Mouse (Mus musculus): ENCODE measurements at regions not wholly inside any gene's neighbourhood (a gene's known extent, or its start where the extent isn't known, plus 50 kb on each side); places are given as distances from the start of the nearest gene placed in this dataset.

DNA sequence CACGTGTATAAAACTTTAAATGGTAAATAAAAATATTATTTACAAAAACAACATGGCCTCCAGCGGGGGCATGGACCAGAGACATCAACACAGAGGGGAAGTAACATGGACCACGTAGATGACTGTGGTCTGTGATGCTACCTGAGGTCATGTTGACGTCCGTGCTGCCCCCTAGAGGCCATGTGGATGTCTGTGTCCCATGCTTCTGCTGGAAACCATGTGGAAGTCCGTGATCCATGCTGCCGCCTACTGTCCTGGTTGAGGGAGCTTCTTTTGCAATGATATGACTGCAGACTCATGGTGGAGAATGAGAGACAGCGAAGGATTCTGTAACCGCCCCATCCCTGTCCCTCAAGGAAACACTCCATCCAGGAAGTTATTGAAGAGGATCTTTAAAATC is 108.5 kb upstream of the Qrfpr start:
- H3K27ac ChIP-seq (replicated peaks; ENCODE audit: insufficient read depth, low read depth, low read length) = no peak overlapping the region
- no peaks in the 10 kb centered on the region for H3K27me3 ChIP-seq (ENCODE audit: control insufficient read depth, insufficient read depth, low read length)
- WGBS = 28% methylated on average over 9 of the region's 9 CpGs
- no peaks in the 10 kb centered on the region for H3K36me3 ChIP-seq (ENCODE audit: control insufficient read depth, insufficient read depth, low read length)
- no peaks in the 10 kb centered on the region for H3K4me1 ChIP-seq (ENCODE audit: control insufficient read depth, insufficient read depth, low read length)
- H3K79me2 ChIP-seq (ENCODE audit: control insufficient read depth, insufficient read depth, low read length) = no peaks in the 10 kb centered on the region
- no peak overlapping the region for H3K4me3 ChIP-seq (ENCODE audit: insufficient read depth, low read depth, low read length)
- peak; percentile 42 for DNase-seq (ENCODE audit: extremely low read depth, low read depth, low spot score)
- no peak overlapping the region for H3K9ac ChIP-seq (ENCODE audit: low read depth, low read length)
- TF ChIP-seq POLR2A (IDR thresholded peaks at IDR 0.05; ENCODE audit: extremely low read depth, insufficient read depth, low read length) (no peak), CTCF (IDR thresholded peaks at IDR 0.05; ENCODE audit: low read depth, low read length) (peak; percentile 85)

- TF ChIP-seq POLR2A (IDR thresholded peaks at IDR 0.05; ENCODE audit: extremely low read depth, insufficient read depth, low read length) (no peak), CTCF (IDR thresholded peaks at IDR 0.05; ENCODE audit: low read depth, low read length) (no peak)
- WGBS = 80% methylated on average over 7 of the region's 7 CpGs
- DNase-seq (ENCODE audit: extremely low read depth, low read depth, low spot score) = no peak
- H3K9ac ChIP-seq (ENCODE audit: low read depth, low read length) = no peak overlapping the region
- H3K27me3 ChIP-seq (ENCODE audit: control insufficient read depth, insufficient read depth, low read length) = no peaks in the 10 kb centered on the region
- H3K4me1 ChIP-seq (ENCODE audit: control insufficient read depth, insufficient read depth, low read length) = no peaks in the 10 kb centered on the region
- H3K36me3 ChIP-seq (ENCODE audit: control insufficient read depth, insufficient read depth, low read length) = no peaks in the 10 kb centered on the region
- no peak overlapping the region for H3K4me3 ChIP-seq (ENCODE audit: insufficient read depth, low read depth, low read length)
- H3K27ac ChIP-seq (replicated peaks; ENCODE audit: insufficient read depth, low read depth, low read length) = no peak overlapping the region
- H3K79me2 ChIP-seq (ENCODE audit: control insufficient read depth, insufficient read depth, low read length) = no peaks in the 10 kb centered on the region
Measured at GRCm38 (mm10) chr3:36329631-36330030, 107.5 kb upstream of the Qrfpr start.

DNA sequence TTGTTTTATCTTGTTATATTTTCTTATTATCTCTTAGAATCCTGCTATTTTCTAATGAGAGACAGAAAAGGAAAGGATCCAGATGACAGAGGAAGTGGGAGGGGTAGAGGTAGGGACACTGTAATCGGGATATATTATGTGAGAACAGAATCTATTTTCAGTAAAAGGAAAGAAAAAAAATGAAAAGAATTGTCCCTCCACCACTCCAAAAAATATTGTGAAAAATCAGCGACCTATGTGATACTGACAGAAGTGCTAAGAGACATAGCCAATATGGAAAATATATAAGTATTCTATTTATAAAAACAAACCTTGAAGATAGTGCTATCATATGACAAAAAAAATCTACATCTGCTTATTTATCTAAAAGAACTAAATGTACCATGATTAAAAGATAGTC is 106.8 kb upstream of the Qrfpr start:
- no peaks in the 10 kb centered on the region for H3K27me3 ChIP-seq (ENCODE audit: control insufficient read depth, insufficient read depth, low read length)
- WGBS = 72% methylated on average over 2 of the region's 2 CpGs
- no peaks in the 10 kb centered on the region for H3K79me2 ChIP-seq (ENCODE audit: control insufficient read depth, insufficient read depth, low read length)
- DNase-seq (ENCODE audit: extremely low read depth, low read depth, low spot score) = no peak
- no peak overlapping the region for H3K27ac ChIP-seq (replicated peaks; ENCODE audit: insufficient read depth, low read depth, low read length)
- no peak overlapping the region for H3K9ac ChIP-seq (ENCODE audit: low read depth, low read length)
- TF ChIP-seq POLR2A (IDR thresholded peaks at IDR 0.05; ENCODE audit: extremely low read depth, insufficient read depth, low read length) (no peak), CTCF (IDR thresholded peaks at IDR 0.05; ENCODE audit: low read depth, low read length) (no peak)
- H3K4me3 ChIP-seq (ENCODE audit: insufficient read depth, low read depth, low read length) = no peak overlapping the region
- no peaks in the 10 kb centered on the region for H3K4me1 ChIP-seq (ENCODE audit: control insufficient read depth, insufficient read depth, low read length)
- H3K36me3 ChIP-seq (ENCODE audit: control insufficient read depth, insufficient read depth, low read length) = no peaks in the 10 kb centered on the region

DNA sequence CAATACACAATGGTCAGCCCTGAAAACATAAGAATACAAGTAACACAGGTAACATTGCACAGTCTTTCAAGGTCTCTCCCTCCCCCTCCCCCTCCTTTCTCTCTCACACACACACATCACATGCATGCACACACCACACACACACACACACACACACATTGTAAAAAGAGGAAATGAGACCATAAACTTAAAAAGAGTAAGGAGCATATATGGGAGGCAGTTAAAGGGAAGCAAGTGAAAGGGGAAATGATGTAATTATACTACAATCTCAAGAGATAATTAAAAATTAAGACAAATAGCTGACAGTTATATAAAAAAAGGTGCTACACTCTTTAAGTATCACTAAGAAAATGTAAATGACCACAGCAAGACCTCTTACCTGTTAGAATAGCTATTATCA is 96.5 kb upstream of the Qrfpr start:
- no peak for DNase-seq (ENCODE audit: extremely low read depth, low read depth, low spot score)
- H3K9ac ChIP-seq (ENCODE audit: low read depth, low read length) = no peak overlapping the region
- no peaks in the 10 kb centered on the region for H3K79me2 ChIP-seq (ENCODE audit: control insufficient read depth, insufficient read depth, low read length)
- H3K4me3 ChIP-seq (ENCODE audit: insufficient read depth, low read depth, low read length) = no peak overlapping the region
- no peaks in the 10 kb centered on the region for H3K36me3 ChIP-seq (ENCODE audit: control insufficient read depth, insufficient read depth, low read length)
- no peak overlapping the region for H3K27ac ChIP-seq (replicated peaks; ENCODE audit: insufficient read depth, low read depth, low read length)
- no peaks in the 10 kb centered on the region for H3K4me1 ChIP-seq (ENCODE audit: control insufficient read depth, insufficient read depth, low read length)
- TF ChIP-seq POLR2A (IDR thresholded peaks at IDR 0.05; ENCODE audit: extremely low read depth, insufficient read depth, low read length) (no peak), CTCF (IDR thresholded peaks at IDR 0.05; ENCODE audit: low read depth, low read length) (no peak)
- H3K27me3 ChIP-seq (ENCODE audit: control insufficient read depth, insufficient read depth, low read length) = no peaks in the 10 kb centered on the region

DNA sequence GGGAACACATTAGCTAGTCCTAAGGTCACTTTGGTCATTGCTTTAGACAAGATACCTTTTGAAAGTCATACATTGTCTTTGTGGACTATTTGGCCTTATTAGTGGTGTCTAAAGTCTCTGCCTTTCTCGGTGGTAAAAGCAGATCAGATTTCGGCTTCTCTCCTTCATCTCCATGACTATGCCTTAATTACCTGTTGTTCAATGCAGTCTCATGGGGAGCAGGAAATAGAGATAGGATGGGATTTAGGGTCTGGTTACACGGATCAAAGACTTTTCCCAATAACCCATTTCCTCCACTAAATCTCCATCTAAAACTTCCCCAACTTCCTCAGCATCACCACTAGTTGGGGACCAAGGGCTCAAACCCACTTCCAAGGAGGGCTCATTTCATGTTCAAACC is 89.2 kb upstream of the Qrfpr start:
- Histone ChIP-seq H3K27me3 (ENCODE audit: control insufficient read depth, insufficient read depth, low read length) (no peaks in the 10 kb centered on the region), H3K4me3 (ENCODE audit: insufficient read depth, low read depth, low read length) (no peak overlapping the region), H3K27ac (replicated peaks; ENCODE audit: insufficient read depth, low read depth, low read length) (no peak overlapping the region), H3K4me1 (ENCODE audit: control insufficient read depth, insufficient read depth, low read length) (no peaks in the 10 kb centered on the region), H3K36me3 (ENCODE audit: control insufficient read depth, insufficient read depth, low read length) (no peaks in the 10 kb centered on the region), H3K9ac (ENCODE audit: low read depth, low read length) (no peak overlapping the region), H3K79me2 (ENCODE audit: control insufficient read depth, insufficient read depth, low read length) (no peaks in the 10 kb centered on the region)
- TF ChIP-seq POLR2A (IDR thresholded peaks at IDR 0.05; ENCODE audit: extremely low read depth, insufficient read depth, low read length) (no peak), CTCF (IDR thresholded peaks at IDR 0.05; ENCODE audit: low read depth, low read length) (no peak)
- DNase-seq (ENCODE audit: extremely low read depth, low read depth, low spot score) = no peak
- WGBS = 32% methylated on average over 3 of the region's 3 CpGs

DNA sequence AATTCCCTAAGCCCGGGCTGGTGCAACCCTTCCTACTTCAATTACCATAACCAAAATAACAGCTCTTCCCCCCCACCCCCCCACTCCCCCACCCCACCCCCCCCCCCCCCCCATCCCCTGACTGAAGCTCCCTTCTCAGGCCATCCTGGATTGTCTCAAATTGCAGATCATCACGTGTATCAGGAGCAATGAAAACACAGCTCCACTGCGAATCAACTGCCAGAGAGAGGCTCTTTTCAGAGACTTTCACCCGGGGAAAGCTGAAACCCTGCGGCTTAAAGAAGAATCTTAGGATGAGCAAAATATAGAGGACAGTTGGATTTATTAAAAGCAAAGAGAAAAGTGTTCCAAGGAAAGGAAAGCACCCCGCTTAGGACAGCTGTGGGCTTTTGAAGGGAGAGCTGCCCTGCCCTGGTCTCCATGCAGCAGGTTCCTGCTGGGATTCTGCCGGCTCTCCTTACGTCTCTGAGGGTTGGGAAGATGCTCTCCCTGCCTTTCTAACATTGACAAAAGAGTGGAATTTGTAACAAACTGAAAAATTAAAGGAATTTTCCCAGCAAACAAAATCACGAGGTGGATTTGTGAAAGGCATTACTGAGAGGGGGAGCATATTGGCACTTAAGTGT is 88.6 kb upstream of the Qrfpr start:
- Histone ChIP-seq H3K79me2 (ENCODE audit: control insufficient read depth, insufficient read depth, low read length) (no peaks in the 10 kb centered on the region), H3K4me1 (ENCODE audit: control insufficient read depth, insufficient read depth, low read length) (no peaks in the 10 kb centered on the region), H3K27ac (replicated peaks; ENCODE audit: insufficient read depth, low read depth, low read length) (no peak overlapping the region), H3K27me3 (ENCODE audit: control insufficient read depth, insufficient read depth, low read length) (no peaks in the 10 kb centered on the region), H3K36me3 (ENCODE audit: control insufficient read depth, insufficient read depth, low read length) (no peaks in the 10 kb centered on the region), H3K9ac (ENCODE audit: low read depth, low read length) (no peak overlapping the region), H3K4me3 (ENCODE audit: insufficient read depth, low read depth, low read length) (no peak overlapping the region)
- no peak for TF ChIP-seq CTCF (IDR thresholded peaks at IDR 0.05; ENCODE audit: low read depth, low read length)
- no peak for TF ChIP-seq POLR2A (IDR thresholded peaks at IDR 0.05; ENCODE audit: extremely low read depth, insufficient read depth, low read length)
- WGBS = 14% methylated on average over 9 of the region's 9 CpGs
- no peak for DNase-seq (ENCODE audit: extremely low read depth, low read depth, low spot score)
